Mouse (Mus musculus) heart, embryonic 11.5 days (tissue): ENCODE data around the gene Oscar. TPM values are rescaled to one million over a fixed set of nuclear protein-coding genes. Genes with fewer than 3 reads are reported as not detected.

ENCODE experiments used
- ATAC-seq: fragments of 200-750 bp; cut with Nextera tagmentation; replicated peaks from 2 replicates; pipeline ENCODE4 v1.8.0; 2017; ENCODE audit warnings: moderate library complexity; ENCODE audit not compliant: insufficient number of reproducible peaks, low FRiP score, low TSS enrichment
- H3K27ac ChIP-seq: fragments of 300-500 bp; sonication (generic); 2 replicates; pipeline ENCODE4 v1.5.1; 2014; ENCODE audit warnings: mild to moderate bottlenecking, low read depth, low read length
- H3K27me3 ChIP-seq: fragments of 300-500 bp; sonication (generic); 2 replicates; pipeline ENCODE4 v1.6.1; 2014; ENCODE audit warnings: mild to moderate bottlenecking, low read length, mixed read lengths; ENCODE audit not compliant: control insufficient read depth, insufficient read depth
- H3K36me3 ChIP-seq: fragments of 300-500 bp; sonication (generic); 2 replicates; pipeline ENCODE4 v1.6.1; 2014; ENCODE audit warnings: mild to moderate bottlenecking, low read length, moderate library complexity, mixed read lengths; ENCODE audit not compliant: control insufficient read depth, insufficient read depth
- H3K4me1 ChIP-seq: fragments of 300-500 bp; sonication (generic); 2 replicates; pipeline ENCODE4 v1.6.1; 2014; ENCODE audit warnings: low read length; ENCODE audit not compliant: control insufficient read depth, insufficient read depth
- H3K4me2 ChIP-seq: fragments of 300-500 bp; sonication (generic); 2 replicates; pipeline ENCODE4 v1.6.1; 2014; ENCODE audit warnings: mild to moderate bottlenecking, moderate library complexity
- H3K4me3 ChIP-seq: fragments of 300-500 bp; sonication (generic); 2 replicates; pipeline ENCODE4 v1.5.1; 2014; ENCODE audit warnings: low read depth, low read length
- H3K9ac ChIP-seq: fragments of 300-500 bp; sonication (generic); 2 replicates; pipeline ENCODE4 v1.6.1; 2014; ENCODE audit warnings: mild to moderate bottlenecking, low read depth, low read length, moderate library complexity
- H3K9me3 ChIP-seq: fragments of 300-500 bp; sonication (generic); replicated peaks from 2 replicates; pipeline ENCODE4 v1.6.1; 2016; ENCODE audit warnings: low read length; ENCODE audit not compliant: control insufficient read depth
- WGBS: fragments of 180-500 bp; shearing (Covaris S2); extraction: QIAGEN DNeasy Blood & Tissue Kit; methylation state at CpG from one replicate; pipeline ENCODE4 v1.1.7; 2014; ENCODE audit not compliant: insufficient replicate concordance; 5-methylcytosine and 5-hydroxymethylcytosine counted together
- polyA plus RNA-seq: library from polyadenylated mRNA; unstranded; fragments of >200 nt; fragmentation: Nextera tagmentation; extraction: Ambion mirVana; gene quantifications from 2 replicates; pipeline ENCODE4 v1.2.1, GENCODE M21; 2014

Oscar gene
- polyA plus RNA-seq, 1 experiment from 2014 or later: 0.56 TPM

DNA sequence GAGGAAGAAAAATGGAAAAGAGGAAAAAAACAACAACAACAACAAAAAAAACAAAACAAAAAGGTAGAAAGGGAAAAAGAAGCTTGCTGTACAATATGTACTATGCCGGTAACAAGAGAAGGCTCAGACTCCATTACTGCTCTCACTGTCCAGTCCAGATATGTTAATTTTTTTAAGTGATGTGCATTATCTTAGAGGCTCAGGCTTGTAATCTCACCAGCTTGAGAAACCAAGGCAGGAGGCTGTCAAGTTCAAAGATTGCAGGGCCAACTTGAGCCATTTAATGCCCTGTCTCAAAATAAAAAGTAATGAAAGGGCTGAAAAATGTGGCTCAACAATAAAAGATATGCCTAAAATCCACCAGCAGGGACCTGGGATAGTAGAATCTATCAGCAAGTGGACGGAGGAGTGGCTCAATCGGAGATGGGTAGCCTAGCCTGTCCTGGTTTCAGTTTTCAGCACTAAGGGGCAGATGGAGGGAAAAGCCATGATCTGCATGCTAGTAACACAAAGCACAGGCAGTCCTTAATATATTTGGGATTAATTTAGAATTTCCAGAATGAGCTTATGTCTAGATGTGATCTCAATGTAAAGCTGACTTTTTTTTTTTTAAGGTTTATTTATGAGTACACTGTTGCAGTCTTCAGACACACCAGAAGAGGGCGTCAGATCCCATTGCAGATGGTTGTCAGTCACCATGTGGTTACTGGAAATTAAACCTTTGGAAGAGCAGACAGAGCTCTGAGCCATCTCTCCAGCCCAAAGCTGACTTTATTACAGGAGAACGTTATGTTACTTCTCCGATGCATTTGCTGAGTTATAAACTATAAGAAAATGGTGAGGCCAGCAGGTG is 658 bp upstream of the Oscar start:
- peak overlapping the region; percentile 89 for H3K4me3 ChIP-seq
- ATAC-seq: peak; percentile 12; the same call in 1 of the 2 replicates
- WGBS: 41% methylated on average over 6 of the region's 6 CpGs
- no peaks in the 10 kb centered on the region for H3K9me3 ChIP-seq
- H3K4me1 ChIP-seq: 0 out of 2 replicates have a peak, but pooled peaks cover 2% of the 10 kb centered on the region
- no peak overlapping the region for H3K9ac ChIP-seq
- no peaks in the 10 kb centered on the region for H3K27me3 ChIP-seq
- H3K4me2 ChIP-seq: peak overlapping the region; percentile 17; the same call in 1 of the 2 replicates
- no peak overlapping the region for H3K27ac ChIP-seq
- H3K36me3 ChIP-seq: peaks cover 11% of the 10 kb centered on the region

DNA sequence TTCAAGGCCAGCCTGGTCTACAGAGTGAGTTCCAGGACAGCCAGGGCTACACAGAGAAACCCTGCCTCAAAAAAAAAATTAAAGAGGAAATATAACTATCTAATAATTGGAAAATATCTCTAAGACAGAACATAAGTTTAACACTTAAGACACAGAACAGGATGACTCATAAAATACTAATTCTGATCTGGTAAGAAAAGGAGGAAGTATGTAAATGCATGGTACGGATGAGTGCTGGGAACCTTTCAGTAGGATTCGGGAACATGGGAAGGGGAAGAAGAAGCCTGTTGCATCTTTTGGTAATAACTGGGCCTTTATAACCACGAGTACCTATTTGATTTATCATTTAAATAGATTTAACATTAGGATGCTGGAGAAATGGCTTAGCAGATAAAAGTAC is 1.9 kb downstream of the Oscar start:
- H3K9me3 ChIP-seq: no peaks in the 10 kb centered on the region
- H3K4me2 ChIP-seq: no peak overlapping the region
- no peak overlapping the region for H3K4me3 ChIP-seq
- no peak overlapping the region for H3K27ac ChIP-seq
- H3K27me3 ChIP-seq: no peaks in the 10 kb centered on the region
- 0 out of 2 replicates have a peak, but pooled peaks cover 2% of the 10 kb centered on the region for H3K4me1 ChIP-seq
- WGBS: 72% methylated on average over 3 of the region's 3 CpGs
- no peaks in the 10 kb centered on the region for H3K36me3 ChIP-seq
- H3K9ac ChIP-seq: no peak overlapping the region
- no peak for ATAC-seq

DNA sequence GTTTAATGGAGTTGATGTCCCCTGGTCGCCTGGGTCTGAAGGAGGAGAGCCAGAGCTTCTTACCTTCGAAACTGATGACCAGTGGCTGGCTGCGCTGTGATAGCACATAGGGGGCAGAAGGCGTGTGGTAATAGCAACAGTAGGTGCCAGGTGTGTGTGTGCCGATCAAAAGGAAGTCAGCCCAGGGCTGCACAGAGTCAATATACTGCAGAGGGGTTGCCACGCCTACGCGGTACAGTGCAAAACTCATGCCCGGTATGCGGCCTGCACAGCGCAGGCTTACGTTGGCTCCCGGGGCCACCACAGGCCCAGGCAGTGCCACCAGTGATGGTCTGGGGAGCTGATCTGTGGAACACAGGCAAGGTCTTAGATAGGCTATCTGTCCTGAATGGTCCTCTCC is 5.0 kb downstream of the Oscar start:
- no peaks in the 10 kb centered on the region for H3K9me3 ChIP-seq
- WGBS: 82% methylated on average over 13 of the region's 13 CpGs
- H3K36me3 ChIP-seq: no peaks in the 10 kb centered on the region
- no peak overlapping the region for H3K4me3 ChIP-seq
- H3K27me3 ChIP-seq: no peaks in the 10 kb centered on the region
- no peak; the same call in 1 of the 2 replicates for ATAC-seq
- no peak overlapping the region for H3K4me2 ChIP-seq
- no peak overlapping the region for H3K9ac ChIP-seq
- no peak overlapping the region for H3K27ac ChIP-seq
- H3K4me1 ChIP-seq: no peaks in the 10 kb centered on the region

DNA sequence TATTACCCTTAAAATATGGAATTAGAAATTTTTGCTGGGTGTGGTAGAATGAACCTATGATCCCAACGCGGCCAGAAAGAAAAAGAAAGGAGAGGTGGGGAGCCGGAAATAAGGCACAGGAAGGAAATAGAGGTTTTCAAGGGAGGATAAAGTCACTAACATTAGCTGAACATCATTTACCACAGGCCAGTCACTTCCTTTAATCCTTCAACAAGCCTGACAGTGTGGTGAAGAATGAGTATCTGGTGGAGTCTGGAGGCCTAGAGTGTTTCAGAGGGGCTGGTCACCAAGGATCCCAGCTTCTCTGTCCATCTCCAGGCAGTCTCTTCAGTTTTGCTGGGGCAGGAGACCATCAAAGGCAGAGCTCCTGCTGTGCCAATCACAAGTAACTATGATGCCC is 5.5 kb downstream of the Oscar start:
- Histone ChIP-seq H3K4me3 (no peak overlapping the region), H3K9ac (no peak overlapping the region), H3K9me3 (no peaks in the 10 kb centered on the region), H3K4me2 (no peak overlapping the region), H3K27me3 (no peaks in the 10 kb centered on the region), H3K4me1 (no peaks in the 10 kb centered on the region), H3K36me3 (no peaks in the 10 kb centered on the region), H3K27ac (no peak overlapping the region)
- ATAC-seq: no peak
- WGBS: 77% methylated on average over 3 of the region's 3 CpGs

DNA sequence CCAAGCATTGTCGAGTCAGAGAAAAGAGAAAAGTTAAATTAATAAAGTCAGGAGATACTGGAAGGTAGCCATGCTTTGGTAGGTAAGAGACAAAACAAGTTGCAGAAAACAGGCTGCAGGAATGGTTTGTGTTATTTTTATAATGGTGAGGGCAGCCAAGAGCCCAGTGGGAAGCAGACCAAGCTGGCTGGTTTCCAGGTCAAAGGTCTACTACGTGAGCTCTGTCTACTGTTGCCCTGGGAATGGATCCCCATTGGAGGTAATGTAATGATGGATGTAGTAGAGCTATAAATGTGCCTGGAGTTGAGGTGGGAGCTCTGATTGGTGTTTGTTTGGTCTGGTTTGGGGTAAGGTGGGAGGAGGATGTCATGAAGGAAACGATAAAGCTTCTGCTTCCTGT is 6.9 kb downstream of the Oscar start:
- Histone ChIP-seq H3K9me3 (no peaks in the 10 kb centered on the region), H3K4me2 (no peak overlapping the region), H3K36me3 (no peaks in the 10 kb centered on the region), H3K27ac (no peak overlapping the region), H3K9ac (no peak overlapping the region), H3K27me3 (no peaks in the 10 kb centered on the region), H3K4me3 (no peak overlapping the region), H3K4me1 (no peaks in the 10 kb centered on the region)
- WGBS: 65% methylated on average over 3 of the region's 3 CpGs
- ATAC-seq: no peak

DNA sequence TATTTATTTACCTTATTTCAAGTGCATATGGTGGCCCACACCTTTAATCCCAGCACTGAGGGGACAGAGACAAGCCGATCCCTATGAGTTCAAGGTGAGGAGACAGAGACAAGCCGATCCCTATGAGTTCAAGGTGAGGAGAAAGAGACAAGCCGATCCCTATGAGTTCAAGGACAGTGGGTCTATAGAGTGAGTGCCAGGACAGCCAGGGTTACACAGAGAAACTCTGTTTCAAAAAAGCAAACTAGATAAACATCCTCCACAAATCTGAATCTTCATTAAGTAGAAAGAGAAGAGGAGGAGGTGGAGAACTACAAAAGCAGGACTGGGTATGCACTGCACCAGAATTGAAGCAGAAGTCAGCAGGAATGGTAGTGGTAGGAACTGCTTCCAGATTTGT is 7.3 kb downstream of the Oscar start:
- Histone ChIP-seq H3K27ac (no peak overlapping the region), H3K9ac (no peak overlapping the region), H3K27me3 (no peaks in the 10 kb centered on the region), H3K4me2 (no peak overlapping the region), H3K4me1 (no peaks in the 10 kb centered on the region), H3K36me3 (no peaks in the 10 kb centered on the region), H3K9me3 (no peaks in the 10 kb centered on the region), H3K4me3 (no peak overlapping the region)
- ATAC-seq: no peak
- 84% methylated on average over 3 of the region's 3 CpGs for WGBS

DNA sequence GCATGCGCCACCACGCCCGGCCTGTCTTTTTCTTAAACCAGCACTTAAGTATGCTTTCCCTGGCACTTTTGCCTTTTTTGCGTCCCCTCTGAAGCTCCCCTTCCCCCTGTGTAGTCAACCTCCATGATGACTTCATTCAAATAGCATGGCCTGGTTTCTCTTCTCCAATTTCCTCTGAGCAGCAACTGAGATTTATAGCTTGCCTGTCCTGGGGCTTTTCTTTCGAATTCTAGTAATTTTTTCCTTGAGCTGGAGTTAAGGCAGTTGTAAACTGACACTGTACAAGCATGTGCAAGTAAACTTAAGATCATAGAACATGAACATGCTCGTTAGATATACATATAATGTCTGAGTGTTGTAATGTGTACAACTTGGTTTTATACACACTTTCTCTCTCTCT is 8.6 kb downstream of the Oscar start:
- Histone ChIP-seq H3K36me3 (no peaks in the 10 kb centered on the region), H3K4me2 (no peak overlapping the region), H3K4me3 (no peak overlapping the region), H3K9ac (no peak overlapping the region), H3K27ac (no peak overlapping the region), H3K27me3 (no peaks in the 10 kb centered on the region), H3K4me1 (no peaks in the 10 kb centered on the region), H3K9me3 (no peaks in the 10 kb centered on the region)
- 82% methylated on average over 6 of the region's 6 CpGs for WGBS
- no peak for ATAC-seq

DNA sequence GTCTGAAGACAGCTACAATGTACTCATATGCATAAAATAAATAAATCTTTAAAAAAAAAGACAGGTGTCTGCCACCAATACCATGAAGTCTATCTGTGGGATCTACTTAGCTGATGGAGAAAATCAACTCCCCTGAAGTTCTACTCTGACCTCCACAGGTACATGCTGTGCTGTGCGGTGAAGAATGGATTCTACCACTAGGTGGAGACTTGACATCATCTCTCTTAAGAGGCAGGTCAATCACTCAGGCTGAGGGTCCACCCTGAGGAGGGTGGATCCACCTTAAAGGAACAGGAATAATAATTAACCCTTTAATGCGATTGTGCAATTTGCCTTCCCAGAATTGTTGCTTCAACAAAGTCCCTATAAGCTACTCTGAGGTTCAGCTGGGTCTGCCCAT is 9.2 kb downstream of the Oscar start:
- Histone ChIP-seq H3K27ac (no peak overlapping the region), H3K36me3 (no peaks in the 10 kb centered on the region), H3K27me3 (no peaks in the 10 kb centered on the region), H3K9me3 (no peaks in the 10 kb centered on the region), H3K4me2 (no peak overlapping the region), H3K4me1 (no peaks in the 10 kb centered on the region), H3K4me3 (no peak overlapping the region), H3K9ac (no peak overlapping the region)
- WGBS: 8% methylated on average over 2 of the region's 2 CpGs
- ATAC-seq: no peak

DNA sequence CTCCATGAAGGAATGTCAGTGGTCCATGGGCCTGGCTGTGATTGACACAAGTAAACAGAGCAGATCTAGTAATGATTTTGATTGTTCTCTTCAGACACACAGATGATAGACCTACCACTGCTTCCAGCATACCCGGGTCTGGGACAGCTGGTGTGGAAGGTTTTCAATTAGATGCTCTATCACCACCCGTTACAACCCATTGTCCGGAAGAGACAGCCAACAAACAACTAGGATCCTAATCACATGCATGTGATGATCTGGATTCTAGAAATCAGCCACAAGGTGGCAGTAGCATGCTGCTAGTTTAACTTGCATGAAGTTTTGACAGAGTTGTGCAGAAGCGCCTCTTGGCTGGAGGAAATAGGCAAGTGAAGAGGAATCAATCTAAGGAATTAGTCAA is 14.8 kb downstream of the Oscar start:
- WGBS: 12% methylated on average over 4 of the region's 4 CpGs
- H3K9me3 ChIP-seq: no peaks in the 10 kb centered on the region
- no peak overlapping the region for H3K4me3 ChIP-seq
- ATAC-seq: no peak; the same call in 1 of the 2 replicates
- no peaks in the 10 kb centered on the region for H3K36me3 ChIP-seq
- H3K4me2 ChIP-seq: no peak overlapping the region
- H3K27ac ChIP-seq: no peak overlapping the region
- H3K9ac ChIP-seq: no peak overlapping the region
- no peaks in the 10 kb centered on the region for H3K4me1 ChIP-seq
- H3K27me3 ChIP-seq: no peaks in the 10 kb centered on the region
